Mouse (Mus musculus) ES-E14 (cell line): Measurements from ENCODE around the gene Zfyve27. TPM values are rescaled to one million over a fixed set of nuclear protein-coding genes. Genes with fewer than 3 reads are reported as not detected.

Experiments used
- DNase-seq: peaks from one replicate; pipeline ENCODE4 v3.0.0-alpha.2; 2013; ENCODE audit warnings: low read depth, low spot score
- H3K27ac ChIP-seq: 2 replicates; pipeline ENCODE4 v1.5.1; 2012; ENCODE audit warnings: low read depth, mild to moderate bottlenecking, low read length, moderate library complexity, mixed read lengths; ENCODE audit not compliant: poor library complexity, insufficient read depth, severe bottlenecking
- H3K36me3 ChIP-seq: 2 replicates; pipeline ENCODE4 v1.6.1; 2012; ENCODE audit warnings: mild to moderate bottlenecking, low read length, moderate library complexity, mixed read lengths; ENCODE audit not compliant: control insufficient read depth, poor library complexity, insufficient read depth, severe bottlenecking
- H3K4me1 ChIP-seq, 2 experiments: fragments of 150-350 bp in 1 of 2; sonication (generic) in 1 of 2; 2 replicates each; pipeline ENCODE4 v1.6.1; 2012; ENCODE audit warnings: low read length in 2 of 2, mild to moderate bottlenecking in 1 of 2, mixed read lengths in 1 of 2; ENCODE audit not compliant: control insufficient read depth in 2 of 2, insufficient read depth in 2 of 2, poor library complexity in 1 of 2
- H3K4me3 ChIP-seq, 2 experiments: fragments of 150-350 bp in 1 of 2; sonication (generic) in 1 of 2; 2 replicates each; pipeline ENCODE4 v1.5.1; 2012; ENCODE audit warnings: low read length in 2 of 2, low read depth in 1 of 2, mild to moderate bottlenecking in 1 of 2, mixed read lengths in 1 of 2; ENCODE audit not compliant: insufficient read depth in 1 of 2, poor library complexity in 1 of 2, severe bottlenecking in 1 of 2
- H3K9ac ChIP-seq: 2 replicates; pipeline ENCODE4 v1.6.1; 2012; ENCODE audit warnings: low read depth, mild to moderate bottlenecking, low read length, mixed read lengths; ENCODE audit not compliant: poor library complexity, insufficient read depth, severe bottlenecking
- H3K9me3 ChIP-seq: fragments of 150-350 bp; sonication (generic); 2 replicates; pipeline ENCODE4 v1.6.1; 2012; ENCODE audit warnings: low read depth, mild to moderate bottlenecking, low read length; ENCODE audit not compliant: control insufficient read depth, insufficient read depth
- CHD2 ChIP-seq: IDR thresholded peaks from 2 replicates; pipeline ENCODE4 v1.6.1; 2014; ENCODE audit warnings: mild to moderate bottlenecking, low read depth, low read length, inconsistent platforms
- HCFC1 ChIP-seq: IDR thresholded peaks from 2 replicates; pipeline ENCODE4 v1.6.1; 2012; ENCODE audit warnings: low read length, inconsistent platforms, borderline replicate concordance; ENCODE audit not compliant: insufficient read depth
- MAFK ChIP-seq: IDR thresholded peaks from 2 replicates; pipeline ENCODE4 v1.6.1; 2014; ENCODE audit warnings: mild to moderate bottlenecking, low read depth, low read length, inconsistent platforms; ENCODE audit not compliant: insufficient read depth
- ZC3H11A ChIP-seq: IDR thresholded peaks from 2 replicates; pipeline ENCODE4 v1.6.1; 2012; ENCODE audit warnings: low read depth, mild to moderate bottlenecking, inconsistent platforms, low read length, borderline replicate concordance
- ZNF384 ChIP-seq: IDR thresholded peaks from 2 replicates; pipeline ENCODE4 v1.6.1; 2012; ENCODE audit warnings: low read depth, low read length, inconsistent platforms
- in situ Hi-C, 2 experiments: fragments of 600-800 bp; cut with MboI; formaldehyde crosslinking; loops; one replicate each; pipeline ENCODE4 v1.15.1; 2025; ENCODE audit warnings: low sequenced_read_pairs in 2 of 2, inconsistent platforms in 1 of 2; ENCODE audit not compliant: unreplicated experiment in 2 of 2
- total RNA-seq: library from RNA; depleted of rRNA; stranded (reverse); fragments of 300-350 nt; gene quantifications from 2 replicates; pipeline ENCODE4 v1.2.3, GENCODE M21; 2012

Zfyve27 gene
- total RNA-seq, 1 experiment: 45.9 TPM

GRCm38 (mm10) chr19:42144067-42144466, 19.7 kb upstream of the Zfyve27 start:
- in situ Hi-C loops: no loop called here
- DNase-seq: no peak
- TF ChIP-seq ZNF384 (no peak), ZC3H11A (no peak), HCFC1 (no peak), MAFK (no peak), CHD2 (no peak)
- H3K9me3 ChIP-seq: no peaks in the 10 kb centered on the region
- peaks cover 8 to 13% of the 10 kb centered on the region in 2 experiments for H3K4me1 ChIP-seq
- H3K4me3 ChIP-seq: no peak overlapping the region
- no peaks in the 10 kb centered on the region for H3K36me3 ChIP-seq
- no peak overlapping the region; the same call in 1 of the 2 replicates for H3K27ac ChIP-seq
- no peak overlapping the region for H3K9ac ChIP-seq

DNA sequence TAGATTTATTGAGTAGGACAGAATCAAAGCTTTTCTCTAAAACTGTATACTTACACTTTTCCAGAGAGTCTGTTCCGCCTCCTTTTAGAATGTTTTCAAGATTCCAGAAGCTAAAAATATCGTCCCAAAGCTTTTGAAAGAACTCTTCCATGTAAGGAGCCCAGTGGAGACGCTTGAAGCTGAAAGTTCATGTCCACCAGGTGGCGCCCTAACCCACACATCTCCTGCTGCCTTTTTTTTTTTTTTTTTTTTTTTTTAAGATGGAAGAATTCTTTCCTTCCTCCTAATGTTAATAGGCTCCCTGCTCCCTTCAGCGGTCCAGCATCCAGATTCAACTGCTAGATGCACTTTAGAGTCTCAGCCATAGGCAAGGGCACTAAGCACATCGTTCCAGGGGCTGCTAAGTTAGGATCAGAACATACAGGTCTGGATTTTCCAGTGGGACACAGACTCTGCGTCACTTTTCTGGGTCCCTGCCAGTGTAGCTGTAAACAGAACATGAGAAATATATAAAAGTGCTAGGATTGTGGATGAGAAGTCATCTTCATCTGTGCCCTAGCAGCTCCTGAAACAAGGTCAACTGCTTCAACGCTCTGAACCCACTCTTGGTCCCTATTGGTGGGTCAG, 19.1 kb upstream of the Zfyve27 start:
- no peak overlapping the region for H3K9ac ChIP-seq
- H3K4me1 ChIP-seq: peaks cover 8 to 16% of the 10 kb centered on the region in 2 experiments
- H3K36me3 ChIP-seq: no peaks in the 10 kb centered on the region
- no peaks in the 10 kb centered on the region for H3K9me3 ChIP-seq
- in situ Hi-C loops: no loop called here
- DNase-seq: peak; percentile 89
- H3K27ac ChIP-seq: no peak overlapping the region
- no peak overlapping the region for H3K4me3 ChIP-seq
- no peak for TF ChIP-seq ZC3H11A
- peak; percentile 99 for TF ChIP-seq ZNF384
- peak; percentile 46; the same call in 1 of the 2 replicates for TF ChIP-seq MAFK
- no peak for TF ChIP-seq CHD2
- TF ChIP-seq HCFC1: no peak; the same call in 1 of the 2 replicates

DNA sequence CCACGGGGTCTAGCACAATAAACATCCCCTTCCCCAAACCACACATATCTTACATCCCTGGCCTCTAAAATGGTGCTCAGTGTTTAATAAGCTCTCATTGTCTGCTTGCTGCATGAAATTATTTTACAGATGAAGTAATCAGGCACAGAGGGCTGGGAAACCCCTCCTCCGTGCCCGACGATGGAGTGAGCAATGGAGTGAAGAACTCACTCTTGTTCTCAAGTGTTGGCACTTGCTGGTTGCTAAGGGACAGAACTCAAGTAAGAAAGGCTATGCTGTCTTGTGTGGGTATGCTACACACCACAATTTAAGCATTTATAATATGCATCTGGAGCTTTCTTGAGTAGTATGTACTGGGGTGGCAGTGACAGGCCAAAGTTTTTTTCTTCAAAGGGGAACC, 18.5 kb upstream of the Zfyve27 start:
- no peak overlapping the region for H3K4me3 ChIP-seq
- in situ Hi-C loops: no loop called here
- no peaks in the 10 kb centered on the region for H3K36me3 ChIP-seq
- peaks cover 8 to 19% of the 10 kb centered on the region in 2 experiments for H3K4me1 ChIP-seq
- H3K27ac ChIP-seq: no peak overlapping the region
- H3K9ac ChIP-seq: no peak overlapping the region
- DNase-seq: no peak
- no peaks in the 10 kb centered on the region for H3K9me3 ChIP-seq
- TF ChIP-seq CHD2 (no peak), MAFK (no peak), HCFC1 (no peak), ZNF384 (no peak), ZC3H11A (no peak)

DNA sequence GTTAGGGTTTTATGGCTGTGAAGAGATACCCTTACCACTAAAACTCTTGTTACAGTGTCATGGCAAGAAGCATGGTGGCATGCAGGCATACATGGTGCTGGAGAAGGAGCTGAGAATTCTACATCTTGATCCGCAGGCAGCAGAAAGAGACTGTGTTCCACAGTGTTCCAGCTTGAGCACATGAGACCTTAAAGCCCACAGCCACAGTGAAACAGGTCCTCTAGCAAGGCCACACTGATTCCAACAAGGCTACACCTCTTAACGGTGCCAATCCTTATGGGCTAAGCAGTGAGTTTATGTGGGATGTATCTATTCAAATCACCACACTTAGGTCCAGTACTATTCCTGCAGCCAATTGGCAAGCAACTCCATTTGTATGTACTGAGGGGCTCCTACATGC, 18.0 kb upstream of the Zfyve27 start:
- TF ChIP-seq ZNF384 (no peak), HCFC1 (no peak), MAFK (no peak), CHD2 (no peak), ZC3H11A (no peak)
- in situ Hi-C loops: no loop called here

More for the DNA sequence above, 18.0 kb upstream of the Zfyve27 start:
- H3K4me1 ChIP-seq: peaks cover 8 to 17% of the 10 kb centered on the region in 2 experiments
- DNase-seq: no peak
- no peak overlapping the region for H3K27ac ChIP-seq
- 0 out of 2 replicates have a peak, but pooled peaks cover 2% of the 10 kb centered on the region for H3K36me3 ChIP-seq
- no peak overlapping the region for H3K9ac ChIP-seq
- H3K9me3 ChIP-seq: no peaks in the 10 kb centered on the region
- no peak overlapping the region for H3K4me3 ChIP-seq
